Mouse (Mus musculus) cerebellum, postnatal 10 days (tissue): Measurements from ENCODE around the gene Fsip1.

Experiments
- DNase-seq, 2 experiments: peaks; one replicate each; pipeline ENCODE4 v3.0.0; 2021; ENCODE audit warnings: mixed read lengths in 2 of 2

The Fsip1 gene

DNA sequence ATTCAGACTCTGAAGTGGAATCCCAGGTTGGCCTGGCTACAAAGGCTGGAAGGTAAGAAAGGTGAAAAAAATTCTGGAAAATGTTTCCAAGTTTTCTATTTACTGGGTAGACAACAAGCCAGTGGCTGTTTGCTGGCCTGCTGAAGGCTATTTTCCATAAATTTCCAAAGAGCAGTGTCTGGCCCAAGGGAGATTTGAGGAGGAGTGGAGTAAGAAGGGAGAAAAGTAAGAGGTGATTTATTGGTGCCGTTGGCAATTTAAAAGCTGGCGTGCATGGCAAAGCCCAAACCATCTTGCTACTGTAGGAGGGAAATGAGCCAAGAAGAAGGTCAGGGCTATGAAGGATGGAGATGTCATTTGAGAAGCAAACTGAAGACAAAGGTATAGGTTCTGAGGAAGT is 171.1 kb downstream of the Fsip1 start:
- no peak for DNase-seq

DNA sequence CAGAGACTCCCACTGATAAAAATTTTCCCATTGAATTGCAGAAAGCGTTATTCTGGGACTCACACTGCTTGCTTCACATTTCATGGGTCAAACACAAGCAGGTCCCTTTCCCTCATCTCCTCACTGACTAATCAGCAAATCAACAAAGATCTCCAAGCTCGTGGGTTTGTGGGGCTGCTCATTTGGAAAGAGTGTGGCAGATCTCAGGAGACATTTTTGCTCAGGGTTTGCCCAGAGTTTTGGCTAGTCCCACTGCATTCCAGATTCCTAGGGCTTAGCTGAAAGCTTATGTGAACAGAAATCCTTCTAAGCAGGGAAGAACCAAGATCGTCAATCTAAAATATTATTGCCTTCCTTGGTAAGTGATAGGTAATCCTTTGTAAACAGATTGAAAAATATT is 172.1 kb downstream of the Fsip1 start:
- no peak for DNase-seq

DNA sequence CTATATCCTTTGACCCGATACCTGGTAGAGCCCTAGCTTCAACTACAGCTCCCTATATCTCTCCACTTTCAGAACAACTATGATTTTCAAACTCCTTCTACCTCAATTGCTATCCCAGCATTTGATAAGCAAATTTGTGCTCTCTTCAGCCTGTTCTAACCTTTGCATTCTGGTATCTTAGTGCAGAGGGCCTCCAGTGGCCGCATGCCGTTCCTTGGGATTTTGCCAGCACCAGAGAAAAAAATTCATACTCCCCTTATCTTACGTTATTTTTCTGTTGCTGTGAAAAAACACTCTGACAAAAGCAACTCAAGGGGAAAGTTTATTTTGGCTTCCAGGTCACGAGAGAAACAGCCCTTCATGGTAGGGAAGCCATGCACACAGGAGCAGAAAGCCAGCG is 173.1 kb downstream of the Fsip1 start:
- DNase-seq, result peak in 1 of 2 experiments; percentile 11

DNA sequence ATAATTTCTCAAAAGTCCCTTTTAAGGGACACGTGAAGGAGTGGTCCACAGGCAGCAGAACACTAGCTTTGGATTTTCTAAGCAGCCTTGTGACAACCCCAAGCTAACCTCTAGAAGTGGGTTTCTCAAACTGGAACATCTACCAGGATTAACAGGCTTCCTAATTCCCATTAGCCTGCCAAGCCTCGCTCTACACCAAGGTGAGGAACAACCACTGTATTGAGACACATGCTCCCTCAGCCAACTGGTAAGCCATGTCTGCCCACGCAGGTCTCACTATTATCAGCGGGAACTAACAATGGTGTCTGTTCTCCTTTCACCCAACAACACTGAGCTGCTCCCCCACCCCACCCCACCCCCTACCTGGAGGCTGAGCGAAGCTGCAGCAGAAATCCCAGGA is 175.2 kb downstream of the Fsip1 start:
- DNase-seq, result no peak
